Mouse (Mus musculus): Measurements from ENCODE around the gene Cav1. TPM values are rescaled to one million over a fixed set of nuclear protein-coding genes. Genes with fewer than 3 reads are reported as not detected.

Gene Cav1
- total RNA-seq (2015; ENCODE audit: low replicate concordance), result not detected in 2 replicates
- not detected in 2 replicates for total RNA-seq (2017; ENCODE audit: low replicate concordance)

DNA sequence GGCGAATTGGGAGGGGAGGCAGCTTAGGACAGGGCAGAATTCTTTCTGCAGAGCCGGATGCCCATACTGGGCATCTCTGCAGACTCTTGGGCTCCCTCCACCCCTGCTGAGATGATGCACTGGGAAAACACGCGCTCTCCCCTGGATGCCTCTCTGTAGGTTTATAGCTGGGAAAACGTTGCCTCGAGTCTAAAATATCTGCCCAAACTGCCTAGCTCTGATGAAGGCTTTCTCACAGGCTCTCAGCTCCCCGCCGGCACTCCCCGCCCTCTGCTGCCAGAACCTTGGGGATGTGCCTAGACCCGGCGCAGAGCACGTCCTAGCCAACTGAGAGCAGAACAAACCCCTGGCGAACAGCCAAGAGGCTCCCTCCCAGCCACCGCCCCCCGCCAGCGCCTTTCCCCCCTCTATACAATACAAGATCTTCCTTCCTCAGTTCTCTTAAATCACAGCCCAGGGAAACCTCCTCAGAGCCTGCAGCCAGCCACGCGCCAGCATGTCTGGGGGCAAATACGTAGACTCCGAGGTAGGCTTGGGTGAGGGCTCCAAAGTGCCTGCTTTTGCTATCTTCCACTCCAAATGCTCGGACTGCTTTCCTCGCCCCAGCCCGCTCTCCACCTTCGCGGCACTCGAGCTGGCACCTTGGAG, at the start of gene Cav1:
Cav1 (plus strand) TSS at position 382 of the 648 bp plus-strand sequence.
- no peak for ATAC-seq (replicated peaks; ENCODE audit: low FRiP score, poor library complexity, severe bottlenecking)

DNA sequence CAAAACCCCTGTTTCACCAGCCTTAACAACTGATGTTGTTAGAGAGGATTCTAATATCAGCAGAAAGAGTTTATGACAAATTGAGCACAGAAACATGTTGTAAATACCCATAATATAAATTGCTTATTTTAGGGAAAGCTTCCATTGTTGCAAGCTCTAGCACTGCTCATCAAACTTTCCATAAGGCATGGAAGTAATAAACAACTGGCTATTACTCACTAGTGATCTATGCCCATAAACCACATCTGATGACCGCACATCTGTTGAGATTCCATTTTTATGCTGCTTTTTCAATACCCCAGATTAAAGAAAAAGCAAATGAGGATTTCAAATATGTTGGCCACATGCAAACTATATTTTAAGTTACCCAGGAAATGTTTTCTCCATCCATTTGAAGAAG, 48.0 kb upstream of the Cav1 start:
- no peak for ATAC-seq (replicated peaks; ENCODE audit: low FRiP score, poor library complexity, severe bottlenecking)

DNA sequence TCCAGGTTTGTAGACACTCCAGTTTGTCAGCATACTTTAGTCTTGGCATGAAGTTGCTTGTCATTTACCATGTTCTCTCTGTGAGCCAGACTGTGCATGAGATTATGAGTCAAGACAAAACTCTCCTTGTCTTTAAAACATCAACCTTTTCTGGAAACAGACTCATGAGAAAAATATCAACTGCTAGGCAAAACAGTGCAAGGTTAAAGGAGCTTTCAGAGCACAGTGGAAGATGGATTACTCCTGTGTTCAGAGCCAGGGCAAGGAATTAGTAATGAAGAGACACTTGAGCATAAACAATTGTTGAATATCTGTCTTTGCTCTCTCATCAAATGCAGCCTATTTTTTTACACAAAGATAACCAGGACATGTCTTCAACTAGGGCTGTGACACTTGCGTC, 47.2 kb upstream of the Cav1 start:
- ATAC-seq (replicated peaks; ENCODE audit: low FRiP score, poor library complexity, severe bottlenecking), result no peak

DNA sequence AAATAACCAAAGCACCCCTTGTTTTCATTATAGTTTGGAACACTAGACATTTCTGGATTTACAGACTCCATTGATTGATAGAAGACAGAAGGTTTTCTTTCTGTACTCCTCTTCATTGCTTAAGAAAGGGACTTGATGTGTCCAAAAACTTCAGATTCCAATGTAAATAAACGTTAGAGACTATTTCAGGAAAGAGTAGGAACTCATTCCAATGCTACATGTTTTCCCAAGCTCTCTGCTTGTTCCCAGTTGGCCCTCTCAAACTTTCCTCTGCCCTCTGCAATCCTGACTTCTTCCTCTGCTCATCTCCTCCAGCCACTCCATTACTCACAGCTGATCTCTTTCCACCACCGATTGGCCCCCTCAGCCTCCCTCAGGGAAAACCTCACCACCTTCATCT, 43.3 kb upstream of the Cav1 start:
- ATAC-seq (replicated peaks; ENCODE audit: low FRiP score, poor library complexity, severe bottlenecking), result no peak

DNA sequence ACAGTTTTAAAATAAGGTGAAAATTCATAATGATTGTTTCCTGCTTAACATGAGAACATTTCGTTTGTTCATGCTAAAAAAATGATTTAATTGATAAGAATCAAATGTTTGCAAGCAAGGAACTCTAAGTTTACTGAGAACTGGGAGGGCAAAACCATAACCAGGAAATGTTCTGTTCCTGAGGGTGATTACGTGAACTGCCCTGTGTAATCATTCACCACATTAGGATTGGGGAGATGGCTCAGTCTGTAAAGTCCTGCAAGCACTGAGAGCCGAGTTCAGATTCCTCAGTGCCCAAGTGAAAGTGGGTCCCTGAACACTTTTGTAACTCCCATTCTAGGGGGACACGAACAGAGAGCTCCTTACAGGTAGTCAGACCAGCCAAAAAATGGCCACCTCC, 41.1 kb upstream of the Cav1 start:
- no peak for ATAC-seq (replicated peaks; ENCODE audit: low FRiP score, poor library complexity, severe bottlenecking)

DNA sequence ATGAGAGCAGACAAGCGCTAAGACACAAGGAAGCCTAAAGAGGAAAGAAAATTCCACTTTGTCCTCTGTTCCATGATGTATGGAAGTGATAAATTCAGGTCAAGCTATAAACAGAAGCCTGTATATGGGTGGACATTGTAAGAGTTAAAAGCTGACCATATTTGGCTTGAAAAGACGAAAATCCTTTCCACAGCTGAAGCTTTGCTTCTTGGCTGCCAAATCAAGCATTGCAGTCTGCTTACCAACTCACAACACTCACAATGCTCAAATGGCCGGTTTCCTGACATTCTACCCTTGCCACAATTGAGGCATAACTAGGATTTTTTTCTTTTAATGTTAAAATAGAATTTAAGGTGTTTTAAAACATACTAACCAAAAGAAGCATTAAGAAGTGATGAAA, 39.7 kb upstream of the Cav1 start:
- ATAC-seq (replicated peaks; ENCODE audit: low FRiP score, poor library complexity, severe bottlenecking), result no peak

DNA sequence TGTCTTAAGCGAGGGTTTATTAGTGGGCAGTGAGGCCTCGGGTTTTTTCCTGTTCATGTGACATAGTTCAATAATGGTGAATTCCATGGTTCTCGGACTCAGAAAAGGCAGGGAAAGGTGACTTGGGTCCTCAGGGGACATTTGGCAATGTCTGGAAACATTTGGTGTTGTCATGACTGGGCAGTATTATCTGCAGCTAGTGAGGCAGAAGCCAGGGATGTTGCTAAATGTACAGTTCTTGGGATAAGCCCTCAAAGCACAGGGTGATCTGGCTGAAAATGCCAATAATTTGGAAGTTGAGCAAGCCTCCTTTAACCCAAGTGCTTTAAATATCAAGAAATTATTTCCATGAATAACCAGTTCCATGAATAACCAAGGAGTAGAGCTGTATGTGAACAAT, 27.8 kb upstream of the Cav1 start:
- no peak for ATAC-seq (replicated peaks; ENCODE audit: low FRiP score, poor library complexity, severe bottlenecking)

DNA sequence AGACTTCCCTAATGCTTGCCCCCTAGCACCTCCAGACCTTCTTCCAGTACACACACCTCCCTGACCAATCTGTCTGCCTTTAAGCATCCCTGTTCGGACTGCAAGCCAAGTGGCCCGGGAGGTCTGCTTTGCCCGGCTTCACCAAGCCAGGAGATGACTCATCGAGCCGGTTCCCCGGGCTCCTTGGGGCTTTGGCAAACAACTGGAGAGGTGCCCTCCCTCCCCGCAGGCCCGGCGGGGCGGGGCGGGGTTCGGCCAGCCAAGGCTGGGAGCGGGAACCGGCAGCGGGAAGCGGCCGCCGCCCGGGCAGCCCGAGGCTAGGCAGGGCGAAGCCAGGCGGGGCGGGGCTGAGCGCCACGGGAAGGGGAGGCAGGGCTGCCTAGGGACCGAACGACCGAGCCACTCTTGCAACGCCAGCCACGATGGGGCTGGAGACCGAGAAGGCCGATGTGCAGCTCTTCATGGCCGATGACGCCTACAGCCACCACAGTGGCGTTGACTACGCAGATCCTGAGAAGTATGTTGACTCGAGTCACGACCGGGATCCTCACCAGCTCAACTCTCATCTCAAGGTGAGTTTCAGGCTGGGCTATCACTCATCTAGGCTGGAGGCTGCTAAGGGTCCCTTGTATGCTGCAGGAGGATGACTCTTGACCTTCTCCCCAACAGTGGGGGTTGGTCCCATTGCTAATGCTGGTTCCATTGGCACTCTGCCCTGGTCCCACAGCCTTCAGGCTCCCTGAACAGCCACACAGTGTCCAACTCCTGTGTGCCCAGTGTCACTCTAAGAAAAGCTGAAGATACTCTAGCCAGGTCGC, 25.0 kb upstream of the Cav1 start, which contains the start of gene Cav2:
Cav2 (plus strand) TSS at position 247 of the 818 bp plus-strand sequence.
- no peak for ATAC-seq (replicated peaks; ENCODE audit: low FRiP score, poor library complexity, severe bottlenecking)

DNA sequence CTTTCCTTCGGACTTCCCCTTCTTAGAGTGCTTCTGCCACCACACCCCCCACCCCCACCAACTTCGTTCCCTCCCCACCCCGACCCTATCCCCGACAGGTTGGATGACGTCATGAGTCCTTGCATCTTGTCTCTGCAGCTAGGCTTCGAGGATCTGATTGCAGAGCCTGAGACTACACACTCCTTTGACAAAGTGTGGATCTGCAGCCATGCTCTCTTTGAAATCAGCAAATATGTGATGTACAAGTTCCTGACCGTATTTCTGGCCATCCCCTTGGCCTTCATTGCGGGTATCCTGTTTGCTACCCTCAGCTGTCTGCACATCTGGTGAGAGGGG, 24.4 kb upstream of the Cav1 start:
- no peak for ATAC-seq (replicated peaks; ENCODE audit: low FRiP score, poor library complexity, severe bottlenecking)

DNA sequence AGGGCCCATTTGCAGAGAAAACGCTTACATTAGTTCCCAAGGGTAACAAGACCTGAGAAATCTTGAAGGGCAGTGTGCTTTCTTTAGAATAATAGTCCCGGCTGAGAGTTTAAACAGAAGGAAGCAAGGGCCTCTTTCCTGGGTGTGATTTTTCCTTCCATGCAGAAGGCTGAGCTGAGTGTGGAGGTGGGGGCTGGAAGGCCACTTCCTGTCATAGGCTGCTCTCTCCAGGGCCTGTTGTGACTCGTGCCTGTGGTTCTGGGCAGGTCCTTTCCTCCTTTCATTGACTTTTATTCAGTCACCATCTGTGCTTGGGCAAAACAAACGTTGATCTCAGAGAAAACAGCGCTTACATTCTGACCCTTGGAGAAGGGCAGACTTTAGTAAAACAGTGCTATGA, 24.0 kb upstream of the Cav1 start:
- no peak for ATAC-seq (replicated peaks; ENCODE audit: low FRiP score, poor library complexity, severe bottlenecking)

DNA sequence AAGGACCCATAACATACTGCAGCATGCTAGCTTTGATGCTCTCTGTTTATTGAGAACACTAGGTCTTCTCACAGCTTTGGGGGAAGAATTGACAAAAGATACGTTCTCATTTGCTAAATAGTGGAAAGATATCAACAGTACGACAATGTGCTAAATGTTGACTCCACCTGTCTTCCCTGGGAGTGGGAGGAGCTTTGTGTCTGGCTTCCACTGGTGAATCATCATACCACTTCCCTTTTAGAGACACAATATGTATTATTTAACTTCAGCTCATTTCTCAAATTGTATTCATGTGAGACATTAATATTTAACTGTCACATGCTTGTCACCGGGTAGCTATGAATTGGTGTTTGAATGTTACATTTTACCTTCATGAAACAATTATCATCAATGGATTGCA, 22.3 kb upstream of the Cav1 start:
- no peak for ATAC-seq (replicated peaks; ENCODE audit: low FRiP score, poor library complexity, severe bottlenecking)

DNA sequence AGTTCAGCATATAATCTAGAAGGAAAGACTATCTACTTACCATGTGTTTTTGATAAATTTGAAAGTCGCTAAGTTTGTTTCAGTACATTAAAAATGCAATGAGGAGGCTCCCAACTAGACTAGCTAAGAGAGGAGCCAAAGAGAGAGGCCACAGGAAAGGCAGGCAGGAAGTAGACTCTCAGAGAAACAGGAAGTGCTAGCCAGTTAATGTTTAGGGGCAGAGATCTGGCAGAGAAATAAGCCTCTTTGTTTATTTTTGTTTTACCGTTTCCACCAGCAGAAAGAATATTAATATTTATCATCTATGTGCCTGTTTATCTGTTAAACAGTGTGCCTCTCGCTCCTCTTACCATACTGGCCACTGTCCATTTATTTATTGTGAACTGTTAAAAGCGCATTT, 19.8 kb upstream of the Cav1 start:
- no peak for ATAC-seq (replicated peaks; ENCODE audit: low FRiP score, poor library complexity, severe bottlenecking)

DNA sequence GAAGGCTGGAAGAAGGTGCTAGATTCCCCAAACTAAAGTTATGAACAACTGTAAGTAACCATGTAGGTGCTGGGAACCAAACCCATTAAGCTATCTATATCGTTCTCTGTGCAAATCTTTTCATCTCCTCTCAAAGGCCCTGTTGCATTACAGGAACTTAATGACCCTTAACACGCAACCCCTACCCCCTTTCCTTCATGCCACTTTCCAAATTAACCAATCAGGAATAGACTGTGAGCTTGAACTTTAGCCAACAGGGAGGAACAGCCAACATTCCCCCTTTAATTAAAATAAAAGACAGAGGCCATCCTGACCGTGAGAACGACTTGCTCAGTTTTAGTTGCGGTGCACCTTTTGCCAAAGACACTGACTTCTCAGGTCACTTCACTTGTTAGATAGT, 11.0 kb upstream of the Cav1 start:
- ATAC-seq (replicated peaks; ENCODE audit: low FRiP score, poor library complexity, severe bottlenecking), result no peak

DNA sequence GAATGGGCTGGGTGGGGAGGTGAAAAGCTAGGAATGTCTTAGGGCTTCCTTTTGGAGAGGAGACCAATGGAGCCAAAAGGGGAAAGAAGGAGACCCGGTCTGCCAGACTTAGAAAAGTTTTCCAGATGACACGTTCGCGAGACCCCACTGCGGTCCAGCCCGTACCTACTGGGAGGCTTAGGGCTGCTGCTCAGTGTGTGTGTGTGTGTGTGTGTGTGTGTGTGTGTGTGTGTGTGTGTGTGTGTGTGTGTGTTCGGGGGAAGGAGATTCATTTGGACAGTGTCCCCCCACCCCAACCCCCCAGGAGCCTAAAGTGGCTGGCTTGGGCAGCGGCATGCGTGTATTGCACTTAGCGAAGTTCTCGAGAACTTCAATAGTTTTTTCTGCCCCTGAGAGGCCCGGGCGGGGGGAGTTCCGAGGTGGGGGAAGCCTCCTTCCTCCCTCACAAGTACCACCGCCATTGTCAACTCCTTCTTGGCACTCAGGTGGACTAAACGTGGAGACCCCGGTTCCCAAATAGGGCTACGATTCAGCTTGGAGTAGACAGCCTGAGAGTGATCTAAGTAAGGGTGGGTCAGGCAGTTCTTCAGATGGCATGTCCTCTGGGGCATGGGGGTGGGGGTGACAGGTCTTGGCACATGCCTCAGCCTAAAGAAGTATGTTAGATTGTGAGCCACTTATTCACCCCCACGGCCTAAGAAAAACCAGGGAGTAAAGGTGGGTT, 629 bp downstream of the Cav1 start:
- no peak for ATAC-seq (replicated peaks; ENCODE audit: low FRiP score, poor library complexity, severe bottlenecking)

DNA sequence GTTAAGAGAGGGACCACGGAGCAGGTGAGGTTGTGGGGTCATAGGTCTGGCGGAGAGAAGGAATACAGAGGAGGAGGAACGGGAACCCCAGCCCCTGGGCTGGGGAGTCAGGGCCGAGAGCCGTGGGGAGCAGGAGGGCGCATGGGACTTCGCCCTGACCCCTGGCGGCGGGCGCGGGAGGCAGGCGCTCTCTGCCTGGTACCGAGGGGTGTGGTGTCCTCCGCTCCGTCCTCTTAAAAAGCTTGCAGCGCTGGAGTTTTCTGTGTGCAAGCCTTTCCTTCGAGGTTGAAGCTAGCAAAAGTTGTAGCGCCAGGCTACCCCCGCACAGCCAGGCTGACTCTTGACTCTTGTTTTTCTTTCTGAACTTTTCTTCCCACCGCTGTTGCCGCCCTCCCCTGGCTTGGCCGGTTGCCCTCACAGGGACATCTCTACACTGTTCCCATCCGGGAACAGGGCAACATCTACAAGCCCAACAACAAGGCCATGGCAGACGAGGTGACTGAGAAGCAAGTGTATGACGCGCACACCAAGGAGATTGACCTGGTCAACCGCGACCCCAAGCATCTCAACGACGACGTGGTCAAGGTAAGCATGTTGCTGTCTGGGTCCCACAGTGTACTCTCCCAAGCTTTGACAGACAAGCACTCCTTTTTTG, 1.5 kb downstream of the Cav1 start:
- ATAC-seq (replicated peaks; ENCODE audit: low FRiP score, poor library complexity, severe bottlenecking), result 0 out of 2 replicates have a peak, but pooled peaks have one; percentile 49

DNA sequence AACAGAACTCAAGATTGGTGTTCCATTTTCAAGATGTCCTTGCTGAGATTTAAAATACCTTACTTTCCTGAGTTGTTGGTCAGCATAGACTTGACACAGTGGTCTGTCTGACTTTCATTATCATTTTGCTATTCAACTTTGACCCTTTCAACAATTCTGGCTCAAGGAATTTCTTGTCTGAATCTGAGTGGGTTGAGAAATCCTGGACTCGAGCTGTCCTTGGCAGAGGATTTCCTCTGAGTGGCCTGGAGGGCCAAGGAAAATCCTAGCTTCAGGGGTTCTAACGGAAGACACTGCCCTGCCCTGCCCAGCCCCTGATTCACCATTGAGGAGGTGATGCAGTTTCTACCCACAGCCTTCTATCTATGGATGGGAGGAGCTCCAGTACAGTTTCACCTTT, 2.5 kb downstream of the Cav1 start:
- ATAC-seq (replicated peaks; ENCODE audit: low FRiP score, poor library complexity, severe bottlenecking), result no peak

DNA sequence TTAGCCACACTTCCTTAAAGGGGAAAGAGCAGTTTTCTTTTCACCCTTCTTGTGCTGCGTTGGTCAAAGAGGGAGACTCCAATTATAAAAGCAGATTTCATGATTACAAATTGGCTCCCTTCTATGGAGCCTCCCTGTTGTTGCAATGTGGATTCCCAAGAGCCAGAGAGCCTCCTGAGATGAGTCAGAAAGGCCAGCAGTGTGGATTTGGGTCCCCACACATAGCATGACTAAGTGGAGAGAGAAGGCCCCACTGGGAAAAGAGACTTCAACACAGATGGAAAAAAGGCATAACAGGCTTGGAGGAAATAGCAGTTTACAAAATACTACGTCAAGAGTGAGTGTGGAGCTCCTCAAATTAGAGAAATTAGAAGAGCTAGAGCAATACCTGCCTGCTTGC, 3.1 kb downstream of the Cav1 start:
- ATAC-seq (replicated peaks; ENCODE audit: low FRiP score, poor library complexity, severe bottlenecking), result no peak

DNA sequence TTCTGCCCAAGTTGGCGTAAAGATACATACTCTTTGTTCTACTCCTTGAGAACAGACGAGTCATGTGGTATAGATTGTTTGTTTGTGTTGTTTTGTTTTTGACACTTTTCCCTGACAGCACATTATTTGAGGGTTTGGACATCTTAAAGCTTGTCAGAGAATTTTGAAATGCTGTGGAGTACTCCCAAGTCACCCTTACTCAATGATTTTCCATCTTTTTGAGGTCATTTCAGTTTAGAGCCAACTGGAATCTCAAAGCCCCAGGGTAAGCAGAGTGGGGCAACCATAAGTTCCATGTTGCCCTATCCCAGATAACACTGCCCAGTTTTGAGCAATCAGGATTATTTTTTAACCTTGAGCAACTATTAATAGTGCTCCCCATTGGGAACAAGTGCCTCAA, 8.1 kb downstream of the Cav1 start:
- ATAC-seq (replicated peaks; ENCODE audit: low FRiP score, poor library complexity, severe bottlenecking), result no peak

DNA sequence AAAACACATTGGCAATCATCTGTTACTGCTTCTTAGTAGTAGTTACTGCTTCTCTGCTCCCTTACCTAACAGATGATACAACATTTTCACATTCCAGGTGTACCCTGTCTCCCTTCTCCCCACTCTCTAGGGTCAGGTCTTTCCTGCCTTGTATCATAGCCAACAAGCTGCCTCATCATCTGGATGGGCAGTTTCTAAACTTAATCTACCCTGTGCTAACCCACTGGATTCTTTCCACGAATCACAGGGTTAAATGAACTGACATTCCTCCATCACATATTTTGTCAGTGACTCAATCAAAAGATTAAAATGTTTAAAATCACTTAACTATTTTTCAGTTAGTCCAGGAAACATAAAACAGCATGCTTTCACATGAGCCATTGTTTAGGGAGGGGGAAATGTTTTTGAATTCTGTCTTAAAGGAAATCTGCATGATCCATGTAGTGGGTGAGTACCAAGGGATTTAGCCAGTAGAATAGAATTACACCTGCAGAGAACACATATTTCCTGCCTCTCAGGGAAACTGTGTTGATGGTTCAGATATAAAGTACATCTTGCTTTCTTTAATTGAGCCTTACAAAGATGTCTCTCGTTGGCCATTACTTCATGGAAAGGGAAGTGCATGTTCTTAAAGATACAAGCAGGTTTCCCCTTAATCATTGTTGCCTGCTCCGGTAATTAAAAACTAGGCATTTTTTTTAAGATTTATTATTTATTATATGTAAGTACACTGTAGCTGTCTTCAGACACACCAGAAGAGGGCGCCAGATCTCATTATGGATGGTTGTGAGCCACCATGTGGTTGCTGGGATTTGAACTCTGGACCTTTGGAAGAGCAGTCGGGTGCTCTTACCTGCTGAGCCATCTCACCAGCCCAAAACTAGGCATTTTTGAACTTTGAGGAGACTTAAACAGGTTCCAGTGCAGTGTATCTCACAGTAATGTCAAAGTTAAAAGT, 8.8 kb downstream of the Cav1 start:
- no peak for ATAC-seq (replicated peaks; ENCODE audit: low FRiP score, poor library complexity, severe bottlenecking)

Measured in erythroid progenitor cell, adult 5-6 weeks (primary cell).